Mouse (Mus musculus): ENCODE data around the gene Gm13279. TPM values are rescaled to one million over a fixed set of nuclear protein-coding genes. Genes with fewer than 3 reads are reported as not detected.
"Not testable (repeated sequence)": the region's sequence is repeated elsewhere in the genome, so short reads cannot be mapped to it uniquely, and the experiment has no call there.

Gene Gm13279
- not detected in 2 replicates for polyA plus RNA-seq (2015; fragmentation: Nextera tagmentation; extraction: Ambion mirVana)

GRCm38 (mm10) chr4:88797097-88797496, at the start of gene Gm13279:
Gene Gm13279 (plus strand): TSS chr4:88797397.
- not testable (repeated sequence) for H3K27ac ChIP-seq (replicated peaks); H3K36me3 ChIP-seq; H3K4me2 ChIP-seq; H3K9ac ChIP-seq; H3K27me3 ChIP-seq; H3K4me1 ChIP-seq (replicated peaks); ATAC-seq (ENCODE audit: low read depth); H3K9me3 ChIP-seq; H3K4me3 ChIP-seq
- WGBS = no CpG with 5 or more reads among the region's 28 CpGs

- no peak overlapping the region for H3K4me3 ChIP-seq
- H3K36me3 ChIP-seq = no peaks in the 10 kb centered on the region
- H3K9me3 ChIP-seq = no peaks in the 10 kb centered on the region
- H3K27ac ChIP-seq (replicated peaks) = no peak overlapping the region
- no peak for ATAC-seq (ENCODE audit: low read depth)
- H3K27me3 ChIP-seq = no peaks in the 10 kb centered on the region
- 66% methylated on average over 6 of the region's 6 CpGs for WGBS
- H3K4me1 ChIP-seq (replicated peaks) = peaks cover 9% of the 10 kb centered on the region
- H3K4me2 ChIP-seq = no peak overlapping the region
- H3K9ac ChIP-seq = no peak overlapping the region
Observed at GRCm38 (mm10) chr4:88749926-88750325, 47.3 kb upstream of the Gm13279 start.

- not testable (repeated sequence) for H3K27ac ChIP-seq (replicated peaks); H3K27me3 ChIP-seq; H3K4me1 ChIP-seq (replicated peaks); H3K9me3 ChIP-seq; H3K4me3 ChIP-seq; H3K36me3 ChIP-seq; H3K9ac ChIP-seq; ATAC-seq (ENCODE audit: low read depth); H3K4me2 ChIP-seq
- WGBS = 80% methylated on average over 15 of the region's 15 CpGs
Observed at GRCm38 (mm10) chr4:88754818-88755340, 42.3 kb upstream of the Gm13279 start, which contains the start of gene Gm13271. Gene Gm13271 (plus strand): TSS chr4:88754868.

GRCm38 (mm10) chr4:88756581-88757513, 40.4 kb upstream of the Gm13279 start:
- peak overlapping the region; percentile 68 for H3K9ac ChIP-seq
- peak overlapping the region; percentile 79 for H3K27ac ChIP-seq (replicated peaks)
- WGBS = 13% methylated on average over 28 of the region's 31 CpGs

GRCm38 (mm10) chr4:88757628-88758031, 39.6 kb upstream of the Gm13279 start:
- Histone ChIP-seq H3K9ac (peak overlapping the region; percentile 68), H3K4me3 (peak overlapping the region; percentile 46), H3K27ac (replicated peaks) (peak overlapping the region; percentile 79), H3K4me2 (peak overlapping the region; percentile 72)
- not testable (repeated sequence) for H3K36me3 ChIP-seq; H3K4me1 ChIP-seq (replicated peaks); H3K27me3 ChIP-seq; H3K9me3 ChIP-seq
- ATAC-seq (ENCODE audit: low read depth) = peak; percentile 100
- under 1% methylated on average over 16 of the region's 21 CpGs for WGBS

More at GRCm38 (mm10) chr4:88756581-88757513, 40.4 kb upstream of the Gm13279 start:
- H3K4me3 ChIP-seq = peak overlapping the region; percentile 46
- ATAC-seq (ENCODE audit: low read depth) = 0 out of 2 replicates have a peak, but pooled peaks have one; percentile 27
- H3K9me3 ChIP-seq; H3K36me3 ChIP-seq; H3K27me3 ChIP-seq; H3K4me1 ChIP-seq (replicated peaks): not testable (repeated sequence)
- peak overlapping the region; percentile 72 for H3K4me2 ChIP-seq

GRCm38 (mm10) chr4:88758751-88759150, 38.4 kb upstream of the Gm13279 start:
- not testable (repeated sequence) for H3K36me3 ChIP-seq; H3K9me3 ChIP-seq; H3K4me2 ChIP-seq; H3K4me3 ChIP-seq; H3K27ac ChIP-seq (replicated peaks); H3K4me1 ChIP-seq (replicated peaks); ATAC-seq (ENCODE audit: low read depth); H3K27me3 ChIP-seq; H3K9ac ChIP-seq
- 83% methylated on average over 9 of the region's 9 CpGs for WGBS

- H3K4me2 ChIP-seq = peak within 1 kb of the TSS; percentile 54
- H3K4me3 ChIP-seq = peak within 1 kb of the TSS; percentile 33
- H3K4me1 ChIP-seq (replicated peaks); H3K27ac ChIP-seq (replicated peaks); H3K36me3 ChIP-seq; ATAC-seq (ENCODE audit: low read depth); H3K27me3 ChIP-seq; H3K9me3 ChIP-seq; H3K9ac ChIP-seq: not testable (repeated sequence)
- 37% methylated on average over 11 of the region's 14 CpGs for WGBS
Observed at GRCm38 (mm10) chr4:88759610-88760268, 37.5 kb upstream of the Gm13279 start, which contains the start of gene Gm13283. Gene Gm13283 (plus strand): TSS chr4:88760119.

- Histone ChIP-seq H3K4me2 (peak overlapping the region; percentile 54), H3K4me3 (peak overlapping the region; percentile 33)
- not testable (repeated sequence) for H3K36me3 ChIP-seq; H3K4me1 ChIP-seq (replicated peaks); H3K9ac ChIP-seq; H3K27ac ChIP-seq (replicated peaks); ATAC-seq (ENCODE audit: low read depth); H3K27me3 ChIP-seq; H3K9me3 ChIP-seq
- WGBS = 3% methylated on average over 20 of the region's 28 CpGs
Observed at GRCm38 (mm10) chr4:88760431-88760830, 36.8 kb upstream of the Gm13279 start.

- H3K9ac ChIP-seq; H3K9me3 ChIP-seq; H3K27ac ChIP-seq (replicated peaks); H3K4me2 ChIP-seq; H3K27me3 ChIP-seq; H3K4me1 ChIP-seq (replicated peaks); H3K36me3 ChIP-seq; ATAC-seq (ENCODE audit: low read depth); H3K4me3 ChIP-seq: not testable (repeated sequence)
- 75% methylated on average over 6 of the region's 8 CpGs for WGBS
Observed at GRCm38 (mm10) chr4:88761776-88762175, 35.4 kb upstream of the Gm13279 start.

GRCm38 (mm10) chr4:88762341-88762740, 34.9 kb upstream of the Gm13279 start:
- H3K9me3 ChIP-seq; ATAC-seq (ENCODE audit: low read depth); H3K9ac ChIP-seq; H3K4me3 ChIP-seq; H3K4me1 ChIP-seq (replicated peaks); H3K4me2 ChIP-seq; H3K27me3 ChIP-seq; H3K36me3 ChIP-seq; H3K27ac ChIP-seq (replicated peaks): not testable (repeated sequence)
- 64% methylated on average over 9 of the region's 9 CpGs for WGBS

GRCm38 (mm10) chr4:88763384-88764018, 33.7 kb upstream of the Gm13279 start:
- not testable (repeated sequence) for H3K36me3 ChIP-seq; H3K9me3 ChIP-seq; H3K27ac ChIP-seq (replicated peaks); H3K4me1 ChIP-seq (replicated peaks); H3K9ac ChIP-seq; H3K27me3 ChIP-seq; ATAC-seq (ENCODE audit: low read depth)
- 4% methylated on average over 26 of the region's 42 CpGs for WGBS
- peak overlapping the region; percentile 55 for H3K4me2 ChIP-seq
- peak overlapping the region; percentile 35 for H3K4me3 ChIP-seq

GRCm38 (mm10) chr4:88773534-88773933, 23.7 kb upstream of the Gm13279 start, which contains the start of gene Gm13290:
Gene Gm13290 (plus strand): TSS chr4:88773834.
- not testable (repeated sequence) for ATAC-seq (ENCODE audit: low read depth); H3K9me3 ChIP-seq; H3K4me2 ChIP-seq; H3K4me3 ChIP-seq; H3K9ac ChIP-seq; H3K27ac ChIP-seq (replicated peaks); H3K4me1 ChIP-seq (replicated peaks); H3K36me3 ChIP-seq; H3K27me3 ChIP-seq
- WGBS = no CpG with 5 or more reads among the region's 32 CpGs

Data from neural tube, embryonic 13.5 days (tissue).